Mouse (Mus musculus) liver, embryonic 11.5 days (tissue): ENCODE data around the gene St3gal4. TPM values are rescaled to one million over a fixed set of nuclear protein-coding genes. Genes with fewer than 3 reads are reported as not detected.

Experiments used
- ATAC-seq: fragments of 200-750 bp; cut with Nextera tagmentation; replicated peaks from 2 replicates; pipeline ENCODE4 v1.8.0; 2017; ENCODE audit warnings: moderate number of reproducible peaks, mild to moderate bottlenecking, moderate TSS enrichment, moderate library complexity; ENCODE audit not compliant: low FRiP score
- DNase-seq: peaks from one replicate; pipeline ENCODE4 v3.0.0-alpha.2; 2017; ENCODE audit warnings: low spot score
- H3K27ac ChIP-seq: fragments of 300-500 bp; sonication (generic); 2 replicates; pipeline ENCODE4 v1.5.1; 2014; ENCODE audit warnings: mild to moderate bottlenecking, low read depth, low read length, control low read depth
- H3K27me3 ChIP-seq: fragments of 300-500 bp; sonication (generic); replicated peaks from 2 replicates; pipeline ENCODE4 v1.6.1; 2014; ENCODE audit warnings: low read length, mixed read lengths; ENCODE audit not compliant: control insufficient read depth, insufficient read depth
- H3K36me3 ChIP-seq: fragments of 300-500 bp; sonication (generic); 2 replicates; pipeline ENCODE4 v1.6.1; 2014; ENCODE audit warnings: mild to moderate bottlenecking, low read length, moderate library complexity, mixed read lengths; ENCODE audit not compliant: control insufficient read depth, insufficient read depth
- H3K4me1 ChIP-seq: fragments of 300-500 bp; sonication (generic); replicated peaks from 2 replicates; pipeline ENCODE4 v1.6.1; 2014; ENCODE audit warnings: low read length, mixed read lengths; ENCODE audit not compliant: control insufficient read depth, insufficient read depth
- H3K4me2 ChIP-seq: fragments of 300-500 bp; sonication (generic); 2 replicates; pipeline ENCODE4 v1.6.1; 2014; ENCODE audit warnings: mild to moderate bottlenecking, control low read depth, moderate library complexity
- H3K4me3 ChIP-seq: fragments of 300-500 bp; sonication (generic); 2 replicates; pipeline ENCODE4 v1.5.1; 2014; ENCODE audit warnings: low read depth, low read length, control low read depth
- H3K9ac ChIP-seq: fragments of 300-500 bp; sonication (generic); 2 replicates; pipeline ENCODE4 v1.6.1; 2014; ENCODE audit warnings: low read depth, low read length, control low read depth
- H3K9me3 ChIP-seq: fragments of 300-500 bp; sonication (generic); 2 replicates; pipeline ENCODE4 v1.6.1; 2016; ENCODE audit warnings: low read length, inconsistent platforms, mixed read lengths; ENCODE audit not compliant: control insufficient read depth
- WGBS: fragments of 180-500 bp; shearing (Covaris S2); extraction: QIAGEN DNeasy Blood & Tissue Kit; methylation state at CpG from one replicate; pipeline ENCODE4 v1.1.7; 2014; 5-methylcytosine and 5-hydroxymethylcytosine counted together
- polyA plus RNA-seq: library from polyadenylated mRNA; unstranded; fragments of >200 nt; fragmentation: Nextera tagmentation; extraction: Ambion mirVana; gene quantifications from 2 replicates; pipeline ENCODE4 v1.2.1, GENCODE M21; 2014

St3gal4 gene
- polyA plus RNA-seq, 1 experiment from 2014 or later: 34.8 TPM

DNA sequence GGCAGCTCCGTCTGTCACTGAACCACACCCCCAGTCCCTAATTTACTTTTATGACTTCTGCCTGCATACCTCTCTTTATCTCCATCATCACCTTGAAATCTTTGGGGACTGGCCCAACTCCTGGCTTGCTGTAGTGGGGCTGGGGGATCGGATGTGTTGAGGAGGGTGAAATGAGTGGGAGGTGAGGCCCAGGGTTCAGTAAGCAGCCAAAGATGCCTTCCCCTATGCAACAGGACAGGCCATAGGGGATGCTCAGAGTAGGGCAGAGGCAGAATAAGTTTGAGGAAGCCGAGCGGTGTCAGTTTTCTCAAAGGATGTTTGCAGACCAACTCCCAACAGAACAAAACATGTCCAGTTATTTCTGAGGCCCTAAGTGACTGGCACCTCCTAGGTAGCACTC is 3.8 kb downstream of the St3gal4 start:
- H3K27me3 ChIP-seq: no peaks in the 10 kb centered on the region
- no peak for DNase-seq
- peak overlapping the region; percentile 83 for H3K4me3 ChIP-seq
- peak overlapping the region; percentile 91 for H3K4me2 ChIP-seq
- H3K9ac ChIP-seq: peak overlapping the region; percentile 95
- no peak for ATAC-seq
- no peaks in the 10 kb centered on the region for H3K9me3 ChIP-seq
- 38% methylated on average over 4 of the region's 4 CpGs for WGBS
- no peaks in the 10 kb centered on the region; the same call in 1 of the 2 replicates for H3K36me3 ChIP-seq
- H3K4me1 ChIP-seq: peaks cover 46% of the 10 kb centered on the region
- H3K27ac ChIP-seq: peak overlapping the region; percentile 97; the same call in 1 of the 2 replicates

DNA sequence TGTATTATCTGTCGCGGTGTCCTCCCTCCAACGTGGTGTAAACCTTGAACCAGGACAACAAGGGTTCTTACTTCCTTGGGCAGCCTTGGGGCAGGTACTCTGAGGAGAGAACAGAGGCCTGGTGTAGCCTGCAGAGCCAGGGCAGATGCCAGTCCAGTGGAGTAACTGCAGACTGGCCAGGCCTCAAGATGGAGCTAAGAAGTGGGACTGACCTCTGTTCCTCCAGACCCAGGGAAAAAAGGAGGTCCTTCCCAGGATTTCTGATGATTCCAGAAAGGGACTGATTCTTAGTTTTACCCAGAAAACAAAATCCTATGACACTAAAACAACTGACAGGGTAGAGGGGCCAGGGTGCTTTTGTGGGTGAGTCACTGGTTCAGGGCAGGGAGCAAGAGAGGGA is 4.8 kb downstream of the St3gal4 start:
- 0 out of 2 replicates have a peak overlapping the region, but pooled peaks have one; percentile 17 for H3K9ac ChIP-seq
- H3K4me2 ChIP-seq: peak overlapping the region; percentile 50
- ATAC-seq (no peak), DNase-seq (no peak)
- no peak overlapping the region for H3K27ac ChIP-seq
- no peaks in the 10 kb centered on the region for H3K36me3 ChIP-seq
- H3K4me3 ChIP-seq: peak overlapping the region; percentile 83; the same call in 1 of the 2 replicates
- no peaks in the 10 kb centered on the region for H3K9me3 ChIP-seq
- H3K4me1 ChIP-seq: peaks cover 57% of the 10 kb centered on the region
- 84% methylated on average over 3 of the region's 3 CpGs for WGBS
- no peaks in the 10 kb centered on the region for H3K27me3 ChIP-seq

DNA sequence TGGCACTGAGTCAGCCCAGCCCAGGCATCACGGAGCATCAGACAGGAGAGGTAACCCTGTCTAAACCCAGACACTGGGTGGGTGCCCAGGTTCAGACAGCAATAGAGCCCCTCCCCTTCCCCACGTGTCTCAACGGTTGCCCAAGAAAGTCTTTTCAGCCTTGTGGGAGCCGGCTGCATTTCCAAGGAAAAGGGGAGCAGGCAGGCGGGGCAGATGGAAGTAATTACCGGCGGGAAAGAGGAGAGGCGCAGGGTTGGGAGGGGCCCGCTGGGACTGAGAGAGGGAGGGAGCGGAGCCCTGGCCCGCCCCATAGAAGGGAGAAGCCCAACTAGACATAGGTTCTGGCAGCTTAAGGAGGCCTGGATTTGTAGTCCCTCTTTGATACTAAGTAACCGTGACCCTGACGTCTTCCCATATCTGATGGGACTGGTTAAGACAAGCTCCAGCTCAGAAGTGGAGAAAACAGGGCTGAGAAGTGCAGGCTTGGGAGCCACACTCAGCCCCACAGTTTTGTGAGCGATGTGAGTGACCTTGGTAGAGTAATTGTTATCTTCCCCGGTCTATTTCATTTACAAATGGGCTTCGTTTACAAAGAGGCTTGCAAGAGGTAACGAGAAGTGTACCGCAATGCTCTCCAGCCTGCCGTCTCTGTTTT is 7.0 kb downstream of the St3gal4 start:
- DNase-seq (no peak), ATAC-seq (no peak)
- 47% methylated on average over 19 of the region's 19 CpGs for WGBS
- Histone ChIP-seq H3K27me3 (no peaks in the 10 kb centered on the region), H3K4me3 (no peak overlapping the region), H3K36me3 (no peaks in the 10 kb centered on the region; the same call in 1 of the 2 replicates), H3K9ac (peak overlapping the region; percentile 20; the same call in 1 of the 2 replicates), H3K4me1 (peaks cover 76% of the 10 kb centered on the region), H3K4me2 (peak overlapping the region; percentile 45), H3K27ac (no peak overlapping the region), H3K9me3 (no peaks in the 10 kb centered on the region)

DNA sequence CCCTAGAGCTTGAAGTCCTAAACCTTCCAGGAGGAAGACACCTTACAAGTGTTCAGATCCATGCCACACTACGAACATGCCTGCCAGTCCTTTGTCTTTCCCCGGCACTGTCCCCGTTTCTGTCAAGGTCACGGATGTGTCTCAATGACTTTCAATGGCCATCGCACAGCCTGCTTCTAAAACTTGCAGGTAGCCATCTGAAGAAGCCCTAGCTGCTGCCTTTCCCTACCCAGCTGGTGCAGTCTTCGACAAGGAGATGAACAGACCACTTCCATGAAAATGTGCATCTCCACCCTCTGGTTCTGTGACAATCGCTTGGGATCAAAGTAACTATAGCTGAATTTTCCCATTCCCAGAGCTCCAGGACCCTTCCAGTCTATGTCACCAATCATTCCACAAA is 7.6 kb downstream of the St3gal4 start:
- no peak overlapping the region for H3K4me3 ChIP-seq
- no peaks in the 10 kb centered on the region; the same call in 1 of the 2 replicates for H3K36me3 ChIP-seq
- no peaks in the 10 kb centered on the region for H3K9me3 ChIP-seq
- ATAC-seq (no peak), DNase-seq (no peak)
- no peaks in the 10 kb centered on the region for H3K27me3 ChIP-seq
- peak overlapping the region; percentile 20; the same call in 1 of the 2 replicates for H3K9ac ChIP-seq
- WGBS: 82% methylated on average over 7 of the region's 7 CpGs
- peak overlapping the region; percentile 45 for H3K4me2 ChIP-seq
- peaks cover 78% of the 10 kb centered on the region for H3K4me1 ChIP-seq
- H3K27ac ChIP-seq: peak overlapping the region; percentile 48

DNA sequence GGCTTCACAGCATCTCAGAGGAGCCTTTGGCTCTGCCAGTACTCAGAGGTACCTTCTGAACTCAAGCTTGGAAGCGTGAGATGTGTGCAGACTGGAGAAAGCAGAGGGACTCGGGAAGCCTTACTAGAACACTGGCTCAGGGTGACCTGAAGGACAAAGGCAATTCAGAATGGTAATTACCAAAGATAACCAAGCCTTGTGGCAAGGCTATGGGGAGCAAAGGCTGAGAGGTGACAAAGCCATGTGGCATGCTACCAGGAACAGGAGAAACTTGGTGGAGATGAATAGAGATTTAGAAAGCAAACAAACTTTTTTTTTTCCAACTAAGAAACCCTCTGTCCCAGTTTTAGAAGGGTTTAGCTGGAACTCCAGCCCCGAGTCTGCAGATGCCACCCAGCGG is 8.5 kb downstream of the St3gal4 start:
- Histone ChIP-seq H3K9me3 (no peaks in the 10 kb centered on the region), H3K36me3 (no peaks in the 10 kb centered on the region; the same call in 1 of the 2 replicates), H3K4me2 (no peak overlapping the region; the same call in 1 of the 2 replicates), H3K27ac (0 out of 2 replicates have a peak overlapping the region, but pooled peaks have one; percentile 0), H3K9ac (no peak overlapping the region), H3K4me3 (no peak overlapping the region), H3K4me1 (peaks cover 82% of the 10 kb centered on the region), H3K27me3 (no peaks in the 10 kb centered on the region)
- ATAC-seq (no peak), DNase-seq (no peak)
- WGBS: 74% methylated on average over 4 of the region's 4 CpGs

DNA sequence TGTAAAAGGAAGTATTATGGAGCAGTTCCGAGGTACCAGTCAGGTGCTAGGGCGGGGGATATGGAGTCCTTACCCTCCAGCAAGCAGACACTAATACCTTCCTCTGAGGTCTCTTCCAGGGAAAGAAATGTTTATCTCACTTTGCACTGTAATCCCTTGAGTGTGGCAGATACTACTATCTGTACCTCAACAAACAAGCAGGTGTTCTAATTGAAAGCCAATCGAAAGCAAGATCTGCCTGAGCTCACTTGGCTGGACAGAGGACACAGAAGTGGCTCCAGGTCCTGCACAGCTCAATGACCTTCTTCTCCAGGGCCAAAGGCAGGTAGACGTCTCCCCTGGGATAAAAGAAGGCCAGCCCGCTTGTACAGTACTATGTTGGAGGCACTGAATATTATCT is 9.0 kb downstream of the St3gal4 start:
- WGBS: 71% methylated on average over 5 of the region's 5 CpGs
- Histone ChIP-seq H3K36me3 (no peaks in the 10 kb centered on the region; the same call in 1 of the 2 replicates), H3K9ac (no peak overlapping the region), H3K4me3 (no peak overlapping the region), H3K9me3 (no peaks in the 10 kb centered on the region), H3K27ac (0 out of 2 replicates have a peak overlapping the region, but pooled peaks have one; percentile 0), H3K4me1 (peaks cover 82% of the 10 kb centered on the region), H3K4me2 (peak overlapping the region; percentile 39), H3K27me3 (no peaks in the 10 kb centered on the region)
- ATAC-seq: peak; percentile 19; the same call in 1 of the 2 replicates
- no peak for DNase-seq

DNA sequence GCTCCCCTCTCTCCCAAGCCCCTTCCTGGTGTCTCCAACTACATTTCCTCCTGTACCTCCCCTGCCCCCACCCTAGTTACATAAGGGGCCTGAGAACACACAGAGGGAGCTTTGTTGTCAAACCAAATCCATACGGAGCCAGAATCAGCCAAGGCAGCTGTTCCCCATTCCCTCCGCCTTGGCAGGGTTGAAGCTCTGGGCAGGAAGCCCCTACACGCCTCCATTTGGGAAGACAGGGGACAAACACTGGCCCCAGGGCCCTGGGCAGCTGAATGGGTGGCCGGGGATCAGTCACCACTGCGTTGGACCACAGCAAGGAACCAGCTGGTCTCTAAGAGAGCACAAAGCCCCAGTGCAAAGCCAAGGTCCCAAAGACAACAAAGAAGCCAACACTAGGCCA is 10.2 kb downstream of the St3gal4 start:
- peak overlapping the region; percentile 25; the same call in 1 of the 2 replicates for H3K9ac ChIP-seq
- peak overlapping the region; percentile 0; the same call in 1 of the 2 replicates for H3K27ac ChIP-seq
- H3K4me1 ChIP-seq: peaks cover 77% of the 10 kb centered on the region
- 68% methylated on average over 5 of the region's 5 CpGs for WGBS
- ATAC-seq (no peak), DNase-seq (no peak)
- peak overlapping the region; percentile 22; the same call in 1 of the 2 replicates for H3K4me2 ChIP-seq
- no peaks in the 10 kb centered on the region; the same call in 1 of the 2 replicates for H3K36me3 ChIP-seq
- no peaks in the 10 kb centered on the region for H3K27me3 ChIP-seq
- no peaks in the 10 kb centered on the region for H3K9me3 ChIP-seq
- H3K4me3 ChIP-seq: no peak overlapping the region

DNA sequence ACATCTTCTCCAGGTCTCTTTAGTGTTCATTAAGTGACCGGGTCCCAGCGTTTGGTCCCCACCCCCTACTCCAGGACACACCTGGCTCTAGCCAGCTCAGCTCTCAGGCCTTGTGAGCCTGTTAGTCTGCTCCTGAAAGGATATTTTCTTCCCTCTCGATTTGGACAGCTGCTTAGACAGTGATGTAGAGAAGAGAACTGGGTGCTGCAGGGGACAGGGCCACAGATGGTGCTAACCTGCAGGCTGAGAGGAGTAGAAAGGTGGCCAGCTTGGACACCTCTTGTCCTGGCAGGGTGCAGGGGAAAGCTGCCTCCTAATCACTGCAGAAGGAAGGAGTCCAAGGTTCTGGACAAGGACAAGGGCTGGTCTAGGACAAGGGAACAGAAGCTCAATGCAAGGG is 11.0 kb downstream of the St3gal4 start:
- Histone ChIP-seq H3K36me3 (no peaks in the 10 kb centered on the region; the same call in 1 of the 2 replicates), H3K9me3 (no peaks in the 10 kb centered on the region), H3K4me1 (peaks cover 73% of the 10 kb centered on the region), H3K4me2 (no peak overlapping the region), H3K4me3 (no peak overlapping the region), H3K27ac (no peak overlapping the region), H3K27me3 (no peaks in the 10 kb centered on the region), H3K9ac (no peak overlapping the region)
- no peak for DNase-seq
- 74% methylated on average over 3 of the region's 3 CpGs for WGBS
- ATAC-seq: no peak

DNA sequence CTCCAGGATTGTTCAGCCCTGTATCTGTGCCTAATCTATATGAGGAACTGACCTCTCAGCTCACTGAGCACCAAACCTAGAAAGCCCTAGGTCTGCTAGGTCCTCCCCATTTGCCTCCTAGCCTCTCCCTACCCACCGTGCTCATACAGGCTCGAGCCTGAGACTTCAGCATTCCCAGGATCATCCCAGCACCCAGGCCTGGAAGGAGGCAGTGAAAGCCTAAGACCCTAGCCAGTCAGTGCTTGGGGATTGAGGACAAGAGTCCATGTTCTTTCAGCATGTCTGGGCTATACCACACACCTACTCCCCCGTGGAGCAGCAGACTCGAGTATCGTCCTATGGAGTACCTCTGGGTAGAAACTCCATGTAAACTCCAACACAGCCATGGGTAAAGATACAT is 11.7 kb downstream of the St3gal4 start:
- DNase-seq: no peak
- H3K9ac ChIP-seq: no peak overlapping the region

More for the DNA sequence above, 11.7 kb downstream of the St3gal4 start:
- no peak overlapping the region for H3K4me2 ChIP-seq
- no peak overlapping the region for H3K4me3 ChIP-seq
- H3K27ac ChIP-seq: no peak overlapping the region
- H3K27me3 ChIP-seq: no peaks in the 10 kb centered on the region
- peaks cover 71% of the 10 kb centered on the region for H3K4me1 ChIP-seq
- WGBS: 82% methylated on average over 5 of the region's 5 CpGs
- H3K9me3 ChIP-seq: no peaks in the 10 kb centered on the region
- H3K36me3 ChIP-seq: no peaks in the 10 kb centered on the region; the same call in 1 of the 2 replicates
- ATAC-seq: no peak
